Mouse (Mus musculus) kidney, adult 2 months (tissue): ENCODE measurements around the gene Tmem104.

ENCODE experiments used
- CTCF ChIP-seq: fragments of 200-500 bp; conservative IDR thresholded peaks from 2 replicates; pipeline ENCODE4 v1.5.1; 2011; ENCODE audit warnings: low read depth, mild to moderate bottlenecking, control low read depth, low read length, moderate library complexity, mixed read lengths; ENCODE audit not compliant: insufficient read depth, insufficient read length
- POLR2A ChIP-seq: fragments of 200-500 bp; IDR thresholded peaks from one replicate; pipeline ENCODE4 v1.6.1; 2011; ENCODE audit warnings: low read depth, low read length, control low read depth

DNA sequence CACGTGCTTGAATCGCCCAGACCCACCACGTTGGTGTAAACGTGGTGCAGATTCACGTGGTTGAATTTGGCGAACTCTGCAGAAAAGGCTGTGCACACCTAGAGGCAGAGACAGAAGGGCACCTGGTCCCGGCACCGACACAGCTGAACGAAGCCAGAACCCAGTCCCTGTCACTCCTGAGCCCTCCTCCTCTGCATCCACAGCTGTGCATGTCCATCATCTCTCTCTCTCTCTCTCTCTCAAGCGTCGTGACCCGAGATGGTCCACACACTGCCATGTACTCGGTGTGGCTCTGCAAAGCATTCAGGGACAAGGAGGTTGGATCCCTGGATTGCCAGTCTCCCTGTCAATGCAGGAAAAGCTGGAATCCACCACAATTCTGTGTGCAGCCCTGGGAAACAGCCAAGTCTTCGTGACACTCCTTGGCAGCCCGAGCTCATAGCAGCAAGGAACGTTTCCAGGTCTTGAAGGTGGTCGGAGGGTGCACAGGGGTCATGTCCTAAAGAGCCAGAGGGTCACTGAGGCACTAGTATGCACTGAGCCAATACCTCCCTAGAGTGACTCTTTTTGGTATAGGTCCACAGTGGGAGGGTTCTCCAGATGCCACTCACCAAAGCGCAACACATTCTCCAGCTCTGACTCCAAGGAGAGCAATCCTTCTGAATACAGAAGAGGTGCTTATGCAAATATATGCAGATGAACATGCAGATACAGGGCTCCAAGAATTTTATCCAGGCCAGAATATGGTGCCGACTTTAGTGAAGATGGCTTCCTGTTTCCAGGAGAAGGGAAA lies 99.1 kb downstream of the Tmem104 start:
- no peak for TF ChIP-seq CTCF
- no peak for TF ChIP-seq POLR2A
